Mouse (Mus musculus) lung, adult 2 months (tissue): Measurements from ENCODE around the gene Rab40b.

Source experiments
- CTCF ChIP-seq: fragments of 200-500 bp; IDR thresholded peaks from 2 replicates; pipeline ENCODE4 v1.5.1; 2011; ENCODE audit warnings: mild to moderate bottlenecking, low read length, control low read depth; ENCODE audit not compliant: insufficient read depth
- POLR2A ChIP-seq: fragments of 200-500 bp; IDR thresholded peaks from 2 replicates; pipeline ENCODE4 v1.6.1; 2011; ENCODE audit warnings: low read depth, mild to moderate bottlenecking, control low read depth, low read length, borderline replicate concordance; ENCODE audit errors: extremely low read depth

DNA sequence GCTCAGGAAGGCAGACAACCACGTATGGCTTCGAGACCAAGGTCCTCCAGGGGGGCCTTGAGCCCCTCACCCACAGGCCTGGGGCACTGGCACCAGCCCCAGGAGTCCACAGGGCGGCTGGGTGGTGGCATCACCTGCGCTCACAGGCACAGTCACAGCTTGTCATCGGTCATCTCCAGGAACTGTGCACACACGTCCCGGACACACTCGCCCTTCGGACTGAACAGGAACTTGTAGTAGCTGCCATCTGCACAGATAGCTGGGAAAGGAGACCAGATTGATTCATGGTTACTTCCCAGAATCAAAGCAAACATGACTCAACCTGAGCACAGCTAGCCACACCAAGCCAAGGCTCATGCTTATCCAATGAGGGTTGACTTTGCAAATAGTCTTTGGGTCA is 59.8 kb downstream of the Rab40b start:
- TF ChIP-seq CTCF (no peak), POLR2A (no peak)
